Mouse (Mus musculus): ENCODE results near the gene Sc5d.

Gene Sc5d

DNA sequence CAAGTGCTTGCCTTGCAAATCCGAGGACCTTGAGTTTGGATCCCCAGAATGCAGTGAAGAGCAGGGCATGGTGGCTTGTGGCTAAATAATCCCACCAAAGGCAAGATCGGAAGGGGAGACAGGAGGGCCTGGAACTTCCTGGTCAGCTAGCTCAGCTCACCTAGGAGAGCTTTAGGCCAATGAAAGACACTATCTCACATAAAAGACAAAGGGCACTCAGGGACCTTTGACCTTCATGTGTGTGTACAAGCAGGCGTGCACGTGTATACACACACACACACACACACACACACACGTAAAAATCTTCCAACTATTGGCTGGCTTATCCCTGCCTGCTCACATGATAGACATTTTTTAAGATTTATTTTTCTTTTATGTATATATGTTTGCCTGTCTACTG lies 3.6 kb downstream of the Sc5d start:
- no peak for DNase-seq (ENCODE audit: low read depth)

DNA sequence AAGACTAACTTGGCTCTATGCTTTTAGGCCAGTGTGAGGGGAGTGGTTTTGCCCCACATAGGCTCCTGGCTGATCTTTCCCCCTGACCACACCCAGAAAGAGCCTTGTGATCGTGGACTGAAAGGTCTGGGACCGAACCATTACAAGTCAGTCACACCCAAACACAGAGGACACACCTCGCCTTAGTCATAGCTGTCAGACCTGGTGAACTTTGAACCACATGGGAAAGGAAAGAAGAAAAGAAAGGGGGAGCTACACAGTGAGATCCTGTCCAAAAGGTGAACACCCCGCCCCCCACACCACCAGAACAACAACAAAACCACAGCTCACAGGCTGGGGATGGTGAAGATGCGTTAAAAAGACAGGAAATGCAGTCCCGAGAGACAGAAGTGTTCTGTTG lies 14.9 kb downstream of the Sc5d start:
- no peak for DNase-seq (ENCODE audit: low read depth)

DNA sequence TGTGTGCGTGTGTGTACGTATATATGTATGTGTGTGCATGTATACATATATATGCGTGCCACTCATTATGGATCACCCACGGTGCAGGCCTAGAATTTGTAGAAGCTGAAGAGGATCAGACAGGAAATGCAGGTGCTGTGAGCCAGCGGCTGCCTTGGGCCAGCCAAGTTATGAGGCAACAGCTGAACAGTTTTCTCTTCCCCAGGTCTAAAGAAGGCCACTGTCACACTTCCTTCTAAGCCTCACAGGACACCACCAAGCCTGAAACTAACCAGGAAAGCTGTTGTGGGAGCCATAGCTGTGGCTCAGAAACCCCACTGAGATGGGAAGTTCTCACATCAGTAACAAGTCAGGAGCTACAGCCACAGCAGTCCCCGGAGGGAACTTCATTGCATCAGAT lies 17.4 kb downstream of the Sc5d start:
- no peak for DNase-seq (ENCODE audit: low read depth)

DNA sequence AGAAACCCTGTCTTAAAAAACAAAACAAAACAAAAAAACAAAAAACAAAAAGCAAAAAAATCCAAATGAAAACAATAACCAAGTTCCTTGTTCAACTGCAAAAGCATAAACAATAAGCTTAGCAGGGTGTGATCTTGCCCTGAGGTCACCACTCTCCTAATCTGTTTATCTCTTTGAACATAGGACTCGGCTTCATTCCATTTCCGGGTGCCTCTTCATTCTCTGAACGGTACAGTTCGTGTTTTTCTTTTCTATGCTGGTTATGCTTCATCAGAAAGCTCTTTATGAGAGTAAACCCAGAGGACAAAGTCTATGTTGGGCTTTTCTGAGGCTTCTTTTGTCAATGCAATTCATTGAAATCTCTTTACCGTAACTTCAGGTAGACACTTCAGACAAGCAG lies 19.9 kb downstream of the Sc5d start:
- DNase-seq (ENCODE audit: low read depth) = no peak

DNA sequence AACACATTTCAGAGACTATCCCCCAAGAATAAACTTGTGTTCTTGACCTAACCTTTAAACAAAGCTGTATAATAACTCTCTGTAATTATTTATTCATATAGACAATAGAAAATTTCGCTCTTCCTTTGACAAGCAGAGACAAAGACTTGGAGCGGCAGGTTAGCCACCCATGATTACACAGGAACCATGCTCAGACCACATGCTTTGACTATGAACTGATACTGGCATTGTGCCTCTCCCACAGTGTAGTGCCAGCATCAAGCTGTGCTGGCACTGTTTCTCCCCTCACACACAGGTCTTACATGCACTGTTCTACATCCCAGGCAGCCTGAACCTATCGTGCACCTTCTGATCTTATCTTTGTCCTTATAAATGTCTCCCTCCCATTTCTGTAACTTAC lies 23.0 kb downstream of the Sc5d start:
- no peak for DNase-seq (ENCODE audit: low read depth)

DNA sequence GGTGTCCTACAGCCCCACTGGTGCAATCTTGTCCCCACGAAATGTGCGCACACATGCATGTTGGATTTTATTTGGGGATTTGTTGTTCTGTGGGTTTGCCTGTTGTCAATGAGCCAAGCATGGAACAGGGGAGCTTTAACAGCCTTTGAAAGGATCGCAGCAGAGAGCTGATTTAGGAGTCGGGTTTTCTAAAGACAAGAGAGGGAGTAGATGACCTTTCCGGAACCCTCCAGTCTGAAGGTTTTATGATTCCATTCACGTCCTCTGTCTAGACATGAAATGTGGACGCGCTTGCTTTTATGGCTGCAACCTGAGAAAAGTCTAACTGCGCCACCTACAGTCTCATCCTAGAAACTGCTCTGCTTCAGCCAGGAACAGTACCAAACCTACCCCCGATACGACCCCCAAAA lies 23.5 kb downstream of the Sc5d start:
- no peak for DNase-seq (ENCODE audit: low read depth)

DNA sequence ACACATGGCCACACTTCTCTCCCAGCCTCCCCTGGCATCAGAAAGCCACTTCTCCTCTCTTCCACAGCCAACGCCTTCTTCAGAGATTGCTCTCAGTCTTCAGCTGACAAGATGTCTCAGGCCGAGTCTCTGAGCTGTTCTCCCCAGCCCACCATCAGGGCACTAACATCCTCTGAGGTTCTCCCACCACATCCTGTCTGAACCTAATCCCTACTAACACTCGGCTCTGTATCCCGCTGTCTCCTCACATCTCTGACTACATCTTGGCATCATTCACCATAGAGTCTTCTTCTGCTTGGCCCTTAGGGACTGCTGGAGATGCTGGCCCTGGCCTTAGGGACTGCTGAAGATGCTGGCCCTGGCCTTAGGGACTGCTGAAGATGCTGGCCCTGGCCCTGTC lies 25.2 kb downstream of the Sc5d start:
- DNase-seq (ENCODE audit: low read depth) = no peak

DNA sequence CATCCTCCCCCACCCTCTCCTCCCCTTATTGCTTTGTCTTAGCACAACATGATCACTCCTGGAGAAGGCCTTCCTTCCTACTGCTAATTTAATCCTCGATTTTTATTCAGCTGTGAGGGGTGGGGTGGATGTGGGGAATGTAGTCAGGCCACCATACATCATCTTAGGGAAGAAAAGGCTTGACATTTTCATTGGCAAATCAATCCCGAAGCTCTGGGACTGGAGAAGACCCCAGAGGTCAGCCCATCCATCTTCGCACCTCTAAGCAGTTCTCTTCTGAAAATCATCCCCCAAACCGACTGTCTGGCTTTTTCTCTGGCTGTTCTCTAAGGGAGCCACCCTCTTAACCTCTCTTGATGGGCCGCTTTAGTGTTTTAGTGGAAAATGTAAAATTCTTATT lies 32.9 kb downstream of the Sc5d start:
- no peak for DNase-seq (ENCODE audit: low read depth)

DNA sequence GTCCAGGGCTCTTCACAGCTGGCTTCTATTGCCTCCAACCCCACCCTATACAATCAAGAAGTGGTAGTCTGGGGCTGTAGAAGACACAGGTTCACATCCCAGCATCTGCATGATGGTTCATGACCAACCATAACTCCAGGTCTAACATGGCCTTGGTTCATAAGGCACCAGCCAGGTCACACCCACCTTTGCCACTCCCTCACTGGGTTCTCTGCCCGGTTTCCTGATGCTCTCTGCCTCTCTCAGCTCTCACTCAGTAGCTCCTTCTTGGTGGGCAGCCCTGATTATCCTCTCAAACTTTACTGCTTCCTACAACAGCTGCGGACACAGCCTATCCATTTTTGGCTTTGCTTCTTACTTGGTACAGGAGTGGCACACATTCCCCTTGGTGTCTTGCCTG lies 33.7 kb downstream of the Sc5d start:
- DNase-seq (ENCODE audit: low read depth) = no peak

DNA sequence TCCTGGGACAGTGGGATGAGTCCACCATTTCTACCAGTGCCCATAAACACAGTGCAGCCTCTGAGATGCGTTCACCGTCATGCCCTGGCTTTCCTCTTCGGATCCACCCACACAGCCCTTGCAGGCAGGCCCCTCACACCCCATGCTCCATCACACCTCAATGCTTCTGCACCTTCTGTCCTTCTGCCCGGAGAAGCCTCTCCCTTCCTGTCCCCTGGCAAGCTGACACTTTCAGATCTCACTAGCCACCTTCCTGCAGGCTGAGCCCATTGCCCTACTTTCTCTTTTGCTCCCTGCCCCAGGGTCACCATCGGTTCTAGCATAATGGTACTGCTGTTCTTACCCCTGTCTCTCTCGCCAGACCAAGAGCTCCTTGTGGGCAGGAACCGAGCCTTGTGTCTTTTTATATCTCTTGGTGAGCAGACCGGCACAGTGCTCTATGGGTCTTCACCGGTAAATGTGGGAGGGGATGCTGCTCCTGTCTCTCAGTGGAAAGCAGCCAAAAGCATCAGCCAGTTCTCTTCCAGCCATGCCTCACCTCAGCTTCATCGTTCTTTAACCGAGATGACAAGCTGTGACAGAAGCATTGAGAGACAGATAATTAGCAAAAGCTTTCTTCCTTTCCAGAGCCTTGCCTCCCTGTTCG lies 34.5 kb downstream of the Sc5d start:
- no peak for DNase-seq (ENCODE audit: low read depth)

DNA sequence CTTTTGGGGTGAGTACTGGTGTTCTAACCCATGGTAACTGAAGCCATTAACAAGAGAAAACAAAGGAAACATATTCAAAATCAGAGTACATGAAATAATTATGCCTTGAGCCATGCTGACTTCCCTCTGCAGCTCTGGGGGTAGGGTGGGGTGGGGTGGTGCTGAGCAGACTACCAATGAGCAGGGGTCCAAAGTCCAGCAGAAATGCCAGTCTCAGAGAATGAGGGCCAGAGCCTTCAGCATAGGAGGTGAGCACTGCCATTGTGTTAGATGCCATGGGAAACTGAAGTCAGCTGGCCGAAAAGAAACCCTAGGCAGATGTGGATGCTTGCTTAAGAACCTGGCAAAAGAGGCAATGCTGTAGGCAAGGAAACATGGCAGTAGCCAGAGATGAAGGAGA lies 36.3 kb downstream of the Sc5d start:
- no peak for DNase-seq (ENCODE audit: low read depth)

DNA sequence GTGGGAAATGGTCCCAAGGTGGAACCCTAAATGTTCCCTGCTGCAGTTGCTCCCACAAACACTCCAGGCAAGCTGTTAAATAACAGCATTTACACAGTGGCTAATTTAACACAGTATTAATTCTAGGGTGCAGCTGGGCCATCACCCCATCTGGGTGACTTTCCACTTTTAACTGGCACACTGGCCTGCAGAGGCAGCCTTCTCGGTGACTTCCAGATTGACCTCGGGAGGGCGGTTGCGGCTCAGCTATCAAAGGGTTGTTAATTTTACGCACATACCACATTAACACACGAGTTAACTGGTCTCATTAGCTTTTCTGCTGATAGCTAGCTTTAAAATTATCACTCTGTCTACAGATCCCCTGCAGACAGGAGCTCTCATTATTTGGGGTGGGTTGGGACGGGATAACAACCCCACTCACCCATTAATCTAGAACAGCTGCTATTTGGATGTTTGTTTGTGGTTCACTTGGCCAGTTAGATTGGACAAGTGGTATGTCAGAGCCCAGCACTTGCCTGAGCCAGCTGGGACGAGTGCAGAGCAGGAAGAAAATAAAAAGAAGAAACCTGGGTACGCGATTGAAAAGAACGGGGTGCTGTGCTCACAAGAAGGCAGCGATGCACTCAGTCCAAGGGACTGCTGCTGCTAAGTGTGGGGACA lies 44.9 kb downstream of the Sc5d start:
- no peak for DNase-seq (ENCODE audit: low read depth)

DNA sequence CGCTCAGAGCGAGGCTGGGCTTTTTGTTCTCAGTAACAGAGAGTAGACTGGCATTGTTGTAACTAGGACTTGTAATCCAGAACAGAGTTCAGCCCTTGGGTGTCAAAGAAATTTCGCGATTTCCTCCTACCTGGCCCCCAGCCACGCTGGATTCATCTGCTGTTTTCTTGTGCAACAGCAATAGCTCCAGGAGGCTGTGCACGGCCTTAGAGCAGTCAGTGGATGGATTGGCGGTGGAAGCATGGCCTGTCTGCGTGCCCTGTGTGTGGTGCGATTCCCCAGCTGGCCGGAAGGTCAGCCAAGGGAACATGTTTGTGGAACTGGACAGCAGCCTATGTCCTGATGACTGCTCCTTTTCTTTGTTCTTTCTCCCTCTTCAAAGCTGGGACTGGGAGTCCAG lies 46.4 kb downstream of the Sc5d start:
- no peak for DNase-seq (ENCODE audit: low read depth)

DNA sequence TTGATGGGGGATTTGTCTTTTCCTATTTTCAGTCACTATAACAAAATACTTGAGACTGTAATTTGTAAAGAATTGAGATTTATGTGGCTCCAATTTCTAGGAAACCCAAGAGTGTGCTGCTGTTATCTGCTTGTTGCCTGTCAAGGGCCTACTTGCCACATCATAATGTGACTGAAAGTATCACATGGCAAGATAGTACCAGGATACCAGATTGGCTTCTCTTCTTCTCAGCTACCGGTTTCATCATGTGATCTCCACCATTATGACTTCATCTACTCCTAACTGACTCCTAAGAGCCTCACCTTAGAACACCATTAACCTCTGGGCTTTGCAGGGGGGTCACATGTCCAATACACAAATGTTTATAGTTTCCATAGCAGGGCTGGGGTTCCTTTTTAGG lies 49.9 kb downstream of the Sc5d start:
- no peak for DNase-seq (ENCODE audit: low read depth)

DNA sequence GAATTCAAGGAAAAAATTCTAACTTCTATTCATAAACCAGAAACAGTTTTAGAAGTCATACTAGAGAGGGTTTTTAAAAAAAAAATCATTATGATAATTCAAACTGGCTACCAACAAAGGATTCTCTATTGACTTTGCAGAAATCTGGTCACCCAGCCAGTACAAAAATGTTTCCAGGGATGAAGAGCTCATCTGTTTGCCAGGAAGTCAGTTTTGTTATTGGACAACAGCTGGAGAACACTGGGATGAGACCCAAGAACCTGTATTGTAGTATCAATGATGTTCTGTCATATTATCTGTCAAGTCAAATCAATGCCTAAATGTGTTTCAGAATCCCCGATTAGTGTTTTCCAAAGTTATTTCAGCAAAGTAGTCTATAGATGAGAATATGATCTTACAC lies 50.9 kb downstream of the Sc5d start:
- no peak for DNase-seq (ENCODE audit: low read depth)

DNA sequence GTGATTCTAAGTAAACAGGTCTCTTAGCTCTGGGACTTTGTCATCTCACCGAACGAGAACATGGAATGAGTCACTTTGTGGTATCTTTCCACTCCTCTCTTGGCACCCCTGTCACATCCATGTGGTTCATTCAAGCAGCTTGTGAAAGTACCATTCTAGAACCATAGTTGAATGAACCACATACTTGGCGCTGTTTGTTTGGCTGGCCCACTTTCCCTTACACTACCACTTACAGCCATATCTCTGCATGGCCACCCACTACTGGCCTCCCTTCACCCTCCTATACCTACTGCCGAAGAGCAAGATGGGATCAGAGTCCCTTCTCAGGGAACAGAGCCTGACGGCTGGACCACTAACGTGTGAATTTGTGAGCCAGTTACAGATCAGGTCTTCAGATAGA lies 54.4 kb downstream of the Sc5d start:
- DNase-seq (ENCODE audit: low read depth) = no peak

DNA sequence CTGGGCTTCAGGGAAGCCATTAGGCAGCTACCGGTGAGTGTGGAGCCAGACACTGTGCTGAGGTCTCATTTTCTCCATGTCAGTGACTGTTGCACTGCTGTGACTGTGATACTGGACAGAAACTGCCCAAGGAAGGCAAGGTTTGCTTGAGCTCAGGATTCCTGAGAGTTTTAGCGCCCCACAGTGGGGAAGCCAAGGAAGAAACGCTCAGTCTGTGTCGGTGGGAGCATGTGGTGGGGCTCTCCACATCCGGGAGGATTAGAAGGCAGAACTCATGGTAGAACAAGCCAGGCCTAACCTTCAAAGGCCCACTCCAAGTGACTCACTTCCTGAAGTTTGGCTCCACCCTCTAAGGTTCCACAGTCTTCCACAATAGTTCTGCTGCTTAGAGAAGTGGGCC lies 55.6 kb downstream of the Sc5d start:
- no peak for DNase-seq (ENCODE audit: low read depth)

DNA sequence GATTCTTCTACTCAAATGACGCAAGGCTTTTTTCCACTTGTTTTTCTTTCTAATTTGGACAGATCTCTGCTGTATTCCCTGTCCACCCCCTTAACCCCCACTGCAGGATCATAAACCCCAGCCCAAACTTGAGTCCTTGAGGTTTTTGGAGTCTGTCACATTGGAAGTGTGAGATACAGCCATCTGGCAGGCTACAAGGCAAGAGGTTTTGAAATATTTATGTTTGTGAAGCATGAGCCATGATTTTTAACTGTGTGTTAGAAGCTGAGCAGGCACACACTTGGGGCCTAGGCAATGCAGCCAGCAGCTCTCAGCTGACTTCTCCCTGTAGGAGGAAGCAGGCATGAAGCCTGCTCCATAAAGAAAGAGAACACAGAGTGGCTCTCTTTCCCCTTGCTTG lies 57.3 kb downstream of the Sc5d start:
- DNase-seq (ENCODE audit: low read depth) = no peak

DNA sequence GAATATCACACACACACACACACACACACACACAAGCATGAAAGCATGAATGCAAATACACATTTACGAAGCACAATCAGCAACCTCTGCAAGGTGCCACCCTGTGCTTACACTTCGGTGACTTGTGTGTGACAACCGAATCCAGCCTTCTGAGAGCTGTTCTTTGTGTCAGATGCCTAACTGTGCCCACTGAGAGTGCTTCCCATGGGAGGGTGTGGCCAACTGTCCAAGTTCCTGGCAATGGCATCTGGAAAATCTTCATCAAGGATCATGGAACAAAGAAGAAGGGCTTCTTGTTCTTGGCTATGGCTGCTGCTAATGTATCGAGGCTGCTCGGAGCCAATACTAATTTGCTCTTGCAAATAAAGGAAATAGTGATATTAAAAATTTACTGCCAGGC lies 61.8 kb downstream of the Sc5d start:
- no peak for DNase-seq (ENCODE audit: low read depth)
